Mouse (Mus musculus) Patski (cell line): Measurements from ENCODE around the gene Tada2a. TPM values are rescaled to one million over a fixed set of nuclear protein-coding genes. Genes with fewer than 3 reads are reported as not detected.

Source experiments
- ATAC-seq: fragments of 100-300 bp; one replicate; pipeline ENCODE4 v1.8.0; 2021
- CTCF ChIA-PET: fragments of 350-600 bp; sonication (Branson Sonifier 250); formaldehyde crosslinking; loops from one replicate; lab custom pipeline; 2022; ENCODE audit warnings: inconsistent platforms; lab: Charles Lee
- POLR2A ChIA-PET: fragments of 350-600 bp; sonication (Branson Sonifier 250); formaldehyde crosslinking; loops from one replicate; lab custom pipeline; 2022; ENCODE audit warnings: antibody characterized with exemption, inconsistent platforms; lab: Charles Lee
- DNase-seq: peaks from one replicate; pipeline ENCODE4 v3.0.0-alpha.2; 2011; ENCODE audit warnings: low read depth, low spot score
- H3K27me3 ChIP-seq: fragments of 371-371 bp; one replicate; pipeline ENCODE4 v1.5.1; 2021
- CTCF ChIP-seq: fragments of 100-300 bp; IDR thresholded peaks from one replicate; pipeline ENCODE4 v1.5.1; 2021
- in situ Hi-C: fragments of 300-500 bp; cut with MboI; formaldehyde crosslinking; loops from 3 replicates; pipeline ENCODE4 v1.11.1; 2018; ENCODE audit warnings: low pct_unique_long_range_greater_than_20kb, mixed read lengths
- polyA plus RNA-seq: library from polyadenylated mRNA; unstranded; gene quantifications from one replicate; pipeline ENCODE4 v1.2.3, GENCODE M21; 2021

The Tada2a gene
- polyA plus RNA-seq, 1 experiment from 2014 or later = 22.9 TPM

- no peaks in the 10 kb centered on the region for H3K27me3 ChIP-seq
- CTCF ChIA-PET = interaction anchor here (1.0 to 1.9 kb wide), 2 partner anchors 15 to 17 kb away, joined by 3 to 8 read pairs; no protein-coding TSS in a partner anchor
- ATAC-seq (no peak), DNase-seq (no peak)
- POLR2A ChIA-PET = no interaction called here
- in situ Hi-C loops = no loop called here
- no peak for TF ChIP-seq CTCF
Observed at GRCm38 (mm10) chr11:84048411-84048810, 81.0 kb downstream of the Tada2a start.

GRCm38 (mm10) chr11:84047270-84047669 is 82.1 kb downstream of the Tada2a start:
- no peak for ATAC-seq
- DNase-seq = no peak
- ChIA-PET CTCF (interaction anchor here (1.0 kb wide), 1 partner anchor 15 kb away, joined by 3 read pairs; no protein-coding TSS in a partner anchor), POLR2A (no interaction called here)
- TF ChIP-seq CTCF = no peak
- in situ Hi-C loops = no loop called here
- H3K27me3 ChIP-seq = no peaks in the 10 kb centered on the region

DNA sequence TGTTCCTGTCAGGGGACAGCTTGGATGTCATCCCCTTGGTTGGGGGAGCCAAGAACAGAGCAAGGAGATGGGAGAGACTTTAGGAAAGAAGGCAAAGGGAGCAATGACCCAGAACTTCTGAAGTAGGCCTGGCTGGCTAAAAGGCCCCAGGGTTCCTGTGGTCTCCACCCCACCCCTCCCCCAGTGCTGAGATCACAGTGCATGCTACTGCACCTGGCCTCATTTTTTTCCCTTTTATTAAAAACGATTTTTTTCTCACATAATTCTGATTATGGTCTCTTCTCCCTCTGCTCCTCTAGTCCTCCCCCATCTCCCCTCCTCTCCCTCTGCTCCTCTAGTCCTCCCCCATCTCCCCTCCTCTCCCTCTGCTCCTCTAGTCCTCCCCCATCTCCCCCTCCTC is 84.4 kb downstream of the Tada2a start:
- ChIA-PET POLR2A (no interaction called here), CTCF (interaction anchor here (0.9 kb wide), 1 partner anchor 13 kb away, joined by 3 read pairs; no protein-coding TSS in a partner anchor)
- in situ Hi-C loops = no loop called here

GRCm38 (mm10) chr11:84042808-84043762 is 86.3 kb downstream of the Tada2a start:
- ATAC-seq (peak; percentile 80), DNase-seq (peak; percentile 81)
- H3K27me3 ChIP-seq = no peaks in the 10 kb centered on the region
- ChIA-PET POLR2A (interaction anchor here (1.1 kb wide), 1 partner anchor 38 kb away, joined by 3 read pairs; no protein-coding TSS in a partner anchor), CTCF (interaction anchor here (1.4 to 2.0 kb wide), 4 partner anchors 11 to 241 kb away, joined by 4 to 14 read pairs (median 5); no protein-coding TSS in a partner anchor)
- in situ Hi-C loops = no loop called here
- TF ChIP-seq CTCF = no peak

More for the DNA sequence above, 84.4 kb downstream of the Tada2a start:
- DNase-seq (no peak), ATAC-seq (no peak)
- H3K27me3 ChIP-seq = no peaks in the 10 kb centered on the region
- TF ChIP-seq CTCF = no peak

- DNase-seq (no peak), ATAC-seq (no peak)
- TF ChIP-seq CTCF = no peak
- in situ Hi-C loops = no loop called here
- no peaks in the 10 kb centered on the region for H3K27me3 ChIP-seq
- ChIA-PET POLR2A (no interaction called here), CTCF (interaction anchor here (1.3 kb wide), 1 partner anchor 9 kb away, joined by 5 read pairs; no protein-coding TSS in a partner anchor)
Observed at GRCm38 (mm10) chr11:84040621-84041020, 88.8 kb downstream of the Tada2a start.

DNA sequence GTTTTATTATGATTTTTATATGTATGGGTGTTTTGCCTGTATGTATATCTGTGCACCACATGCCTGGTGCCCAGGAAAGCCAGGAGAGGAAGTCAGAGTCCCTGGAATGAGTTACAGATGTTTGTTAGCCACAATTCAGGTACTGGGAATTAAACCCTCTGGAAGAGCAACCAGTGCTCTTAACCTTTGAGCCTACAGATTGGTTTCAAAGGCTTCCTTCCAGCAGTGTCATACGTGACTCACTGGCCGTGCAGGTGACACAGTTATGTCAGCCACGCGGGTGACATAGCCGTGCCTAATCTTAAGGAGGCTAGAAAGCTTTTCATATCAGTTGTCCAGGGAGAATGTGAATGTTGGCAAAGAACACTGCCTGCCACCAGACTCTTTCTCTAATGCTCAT is 95.7 kb downstream of the Tada2a start:
- in situ Hi-C loops = no loop called here
- ATAC-seq (no peak), DNase-seq (no peak)
- ChIA-PET POLR2A (no interaction called here), CTCF (interaction anchor here (2.1 kb wide), 1 partner anchor 24 kb away, joined by 6 read pairs; no protein-coding TSS in a partner anchor)
- no peak for TF ChIP-seq CTCF
- no peaks in the 10 kb centered on the region for H3K27me3 ChIP-seq

- TF ChIP-seq CTCF = no peak
- ATAC-seq = no peak
- no peaks in the 10 kb centered on the region for H3K27me3 ChIP-seq
- CTCF ChIA-PET = interaction anchor here (0.8 to 2.1 kb wide), 17 partner anchors 9 to 246 kb away, joined by 3 to 14 read pairs (median 4); partner anchors contain the start of gene Dusp14
- POLR2A ChIA-PET = no interaction called here
- DNase-seq = no peak
- in situ Hi-C loops = no loop called here
Observed at GRCm38 (mm10) chr11:84032559-84032958, 96.8 kb downstream of the Tada2a start.

DNA sequence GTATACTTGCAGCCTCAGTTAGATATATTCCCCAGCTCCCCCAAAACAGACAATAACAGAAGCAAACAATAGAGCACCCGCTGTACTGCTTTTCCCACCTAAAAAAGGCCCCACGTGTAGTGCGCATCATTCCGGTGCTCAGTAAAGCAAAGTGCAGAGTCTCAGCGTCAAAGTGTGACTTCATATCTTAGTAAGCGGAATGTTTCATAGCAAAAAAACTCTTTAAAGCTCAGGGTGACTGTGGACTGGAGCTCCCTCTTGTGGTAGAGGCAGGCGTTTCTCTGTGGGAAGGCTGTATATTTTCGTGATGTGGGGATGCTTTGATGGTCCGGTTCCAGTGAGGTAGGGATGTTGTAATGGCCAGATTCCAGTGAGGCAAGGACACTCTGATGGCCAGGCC is 97.4 kb downstream of the Tada2a start:
- peak; percentile 96 for TF ChIP-seq CTCF
- ChIA-PET POLR2A (no interaction called here), CTCF (interaction anchor here (0.6 to 2.1 kb wide), 22 partner anchors 9 to 259 kb away, joined by 3 to 14 read pairs (median 3); partner anchors contain the start of genes Dusp14 and Hnf1b)
- no peaks in the 10 kb centered on the region for H3K27me3 ChIP-seq
- ATAC-seq (peak; percentile 44), DNase-seq (no peak)
- in situ Hi-C loops = no loop called here

Other genes with a start within 250 kb of the Tada2a start
- gene Ddx52, start 187.5 kb downstream of the Tada2a start, polyA plus RNA-seq = 43.0 TPM
- gene Synrg, start 165.2 kb downstream of the Tada2a start, polyA plus RNA-seq = 34.3 TPM
- gene Dusp14, start 60.3 kb downstream of the Tada2a start, polyA plus RNA-seq = 34.8 TPM
- gene Acaca, start 72 bp upstream of the Tada2a start, polyA plus RNA-seq = 29.4 TPM
- not detected for gene Gm11437, start 37.9 kb upstream of the Tada2a start, polyA plus RNA-seq